Mouse (Mus musculus): ENCODE data around the gene Itgam. TPM values are rescaled to one million over a fixed set of nuclear protein-coding genes. Genes with fewer than 3 reads are reported as not detected.
"Not testable (repeated sequence)": the region's sequence is repeated elsewhere in the genome, so short reads cannot be mapped to it uniquely, and the experiment has no call there.

The Itgam gene
- polyA plus RNA-seq, 1 experiment = 15.2 TPM

GRCm38 (mm10) chr7:128031403-128031976, 30.9 kb upstream of the Itgam start:
- no peak overlapping the region for H3K4me3 ChIP-seq (ENCODE audit: insufficient read depth, low read length)
- no peak overlapping the region for H3K27ac ChIP-seq (ENCODE audit: insufficient read depth, low read length)
- no peaks in the 10 kb centered on the region for H3K4me1 ChIP-seq (ENCODE audit: control insufficient read depth, insufficient read depth, low read length)
- TF ChIP-seq POLR2A (IDR thresholded peaks at IDR 0.05; ENCODE audit: extremely low read depth, insufficient read depth, low read length) (no peak), CTCF (IDR thresholded peaks at IDR 0.05; ENCODE audit: extremely low read depth, insufficient read depth, low read length) (no peak)

- no peak overlapping the region for H3K27ac ChIP-seq (ENCODE audit: insufficient read depth, low read length)
- no peak overlapping the region for H3K4me3 ChIP-seq (ENCODE audit: insufficient read depth, low read length)
- TF ChIP-seq POLR2A (IDR thresholded peaks at IDR 0.05; ENCODE audit: extremely low read depth, insufficient read depth, low read length) (no peak), CTCF (IDR thresholded peaks at IDR 0.05; ENCODE audit: extremely low read depth, insufficient read depth, low read length) (no peak)
- H3K4me1 ChIP-seq (ENCODE audit: control insufficient read depth, insufficient read depth, low read length) = no peaks in the 10 kb centered on the region
These were observed 30.0 kb upstream of the Itgam start for GRCm38 (mm10) chr7:128032290-128032988.

GRCm38 (mm10) chr7:128032989-128033293, 29.5 kb upstream of the Itgam start:
- Histone ChIP-seq H3K27ac (ENCODE audit: insufficient read depth, low read length) (no peak overlapping the region), H3K4me1 (ENCODE audit: control insufficient read depth, insufficient read depth, low read length) (no peaks in the 10 kb centered on the region), H3K4me3 (ENCODE audit: insufficient read depth, low read length) (no peak overlapping the region)
- no peak for TF ChIP-seq CTCF (IDR thresholded peaks at IDR 0.05; ENCODE audit: extremely low read depth, insufficient read depth, low read length)
- TF ChIP-seq POLR2A (IDR thresholded peaks at IDR 0.05; ENCODE audit: extremely low read depth, insufficient read depth, low read length) = no peak

GRCm38 (mm10) chr7:128033616-128034015, 28.8 kb upstream of the Itgam start:
- Histone ChIP-seq H3K4me3 (ENCODE audit: insufficient read depth, low read length) (no peak overlapping the region), H3K27ac (ENCODE audit: insufficient read depth, low read length) (no peak overlapping the region), H3K4me1 (ENCODE audit: control insufficient read depth, insufficient read depth, low read length) (no peaks in the 10 kb centered on the region)
- TF ChIP-seq POLR2A (IDR thresholded peaks at IDR 0.05; ENCODE audit: extremely low read depth, insufficient read depth, low read length) = no peak
- TF ChIP-seq CTCF (IDR thresholded peaks at IDR 0.05; ENCODE audit: extremely low read depth, insufficient read depth, low read length) = no peak

GRCm38 (mm10) chr7:128042161-128042820, 20.1 kb upstream of the Itgam start:
- not testable (repeated sequence) for H3K4me1 ChIP-seq (ENCODE audit: control insufficient read depth, insufficient read depth, low read length); H3K4me3 ChIP-seq (ENCODE audit: insufficient read depth, low read length); H3K27ac ChIP-seq (ENCODE audit: insufficient read depth, low read length)

GRCm38 (mm10) chr7:128044142-128044785, 18.2 kb upstream of the Itgam start:
- Histone ChIP-seq H3K4me1 (ENCODE audit: control insufficient read depth, insufficient read depth, low read length) (no peaks in the 10 kb centered on the region), H3K4me3 (ENCODE audit: insufficient read depth, low read length) (no peak overlapping the region)

GRCm38 (mm10) chr7:128045640-128046039, 16.8 kb upstream of the Itgam start:
- TF ChIP-seq CTCF (IDR thresholded peaks at IDR 0.05; ENCODE audit: extremely low read depth, insufficient read depth, low read length) (no peak), POLR2A (IDR thresholded peaks at IDR 0.05; ENCODE audit: extremely low read depth, insufficient read depth, low read length) (no peak)
- Histone ChIP-seq H3K4me3 (ENCODE audit: insufficient read depth, low read length) (no peak overlapping the region), H3K27ac (ENCODE audit: insufficient read depth, low read length) (no peak overlapping the region), H3K4me1 (ENCODE audit: control insufficient read depth, insufficient read depth, low read length) (no peaks in the 10 kb centered on the region)

More at GRCm38 (mm10) chr7:128044142-128044785, 18.2 kb upstream of the Itgam start:
- no peak for TF ChIP-seq CTCF (IDR thresholded peaks at IDR 0.05; ENCODE audit: extremely low read depth, insufficient read depth, low read length)
- TF ChIP-seq POLR2A (IDR thresholded peaks at IDR 0.05; ENCODE audit: extremely low read depth, insufficient read depth, low read length) = no peak
- H3K27ac ChIP-seq (ENCODE audit: insufficient read depth, low read length) = no peak overlapping the region

GRCm38 (mm10) chr7:128048819-128049218, 13.6 kb upstream of the Itgam start:
- H3K4me1 ChIP-seq (ENCODE audit: control insufficient read depth, insufficient read depth, low read length) = no peaks in the 10 kb centered on the region

GRCm38 (mm10) chr7:128049254-128049653, 13.2 kb upstream of the Itgam start:
- no peak for TF ChIP-seq POLR2A (IDR thresholded peaks at IDR 0.05; ENCODE audit: extremely low read depth, insufficient read depth, low read length)
- no peaks in the 10 kb centered on the region for H3K4me1 ChIP-seq (ENCODE audit: control insufficient read depth, insufficient read depth, low read length)
- H3K4me3 ChIP-seq (ENCODE audit: insufficient read depth, low read length) = no peak overlapping the region
- no peak overlapping the region for H3K27ac ChIP-seq (ENCODE audit: insufficient read depth, low read length)

More at GRCm38 (mm10) chr7:128048819-128049218, 13.6 kb upstream of the Itgam start:
- H3K4me3 ChIP-seq (ENCODE audit: insufficient read depth, low read length) = no peak overlapping the region
- no peak for TF ChIP-seq CTCF (IDR thresholded peaks at IDR 0.05; ENCODE audit: extremely low read depth, insufficient read depth, low read length)
- no peak for TF ChIP-seq POLR2A (IDR thresholded peaks at IDR 0.05; ENCODE audit: extremely low read depth, insufficient read depth, low read length)
- no peak overlapping the region for H3K27ac ChIP-seq (ENCODE audit: insufficient read depth, low read length)

- TF ChIP-seq CTCF (IDR thresholded peaks at IDR 0.05; ENCODE audit: extremely low read depth, insufficient read depth, low read length) (no peak), POLR2A (IDR thresholded peaks at IDR 0.05; ENCODE audit: extremely low read depth, insufficient read depth, low read length) (no peak)
- Histone ChIP-seq H3K4me3 (ENCODE audit: insufficient read depth, low read length) (no peak overlapping the region), H3K27ac (ENCODE audit: insufficient read depth, low read length) (no peak overlapping the region)
These were observed 11.7 kb upstream of the Itgam start for GRCm38 (mm10) chr7:128050739-128051138.

More at GRCm38 (mm10) chr7:128050739-128051138, 11.7 kb upstream of the Itgam start:
- no peaks in the 10 kb centered on the region for H3K4me1 ChIP-seq (ENCODE audit: control insufficient read depth, insufficient read depth, low read length)
